Mouse (Mus musculus) liver, embryonic 16.5 days (tissue): ENCODE data around the gene Phldb2. TPM values are rescaled to one million over a fixed set of nuclear protein-coding genes. Genes with fewer than 3 reads are reported as not detected.

Experiments
- ATAC-seq: fragments of 200-750 bp; cut with Nextera tagmentation; 2 replicates; pipeline ENCODE4 v1.8.0; 2017; ENCODE audit warnings: low read depth, mild to moderate bottlenecking, moderate number of reproducible peaks, moderate library complexity
- H3K27ac ChIP-seq: fragments of 300-500 bp; sonication (generic); 2 replicates; pipeline ENCODE4 v1.5.1; 2014; ENCODE audit warnings: mild to moderate bottlenecking, low read length
- H3K27me3 ChIP-seq: fragments of 300-500 bp; sonication (generic); 2 replicates; pipeline ENCODE4 v1.6.1; 2014; ENCODE audit warnings: low read depth, low read length, mixed read lengths; ENCODE audit not compliant: control insufficient read depth, insufficient read depth
- H3K36me3 ChIP-seq: fragments of 300-500 bp; sonication (generic); 2 replicates; pipeline ENCODE4 v1.6.1; 2014; ENCODE audit warnings: mild to moderate bottlenecking; ENCODE audit not compliant: control insufficient read depth, insufficient read depth
- H3K4me1 ChIP-seq: fragments of 300-500 bp; sonication (generic); 2 replicates; pipeline ENCODE4 v1.6.1; 2014; ENCODE audit warnings: low read depth, low read length, mixed read lengths; ENCODE audit not compliant: control insufficient read depth
- H3K4me2 ChIP-seq: fragments of 300-500 bp; sonication (generic); 2 replicates; pipeline ENCODE4 v1.6.1; 2014; ENCODE audit warnings: low read depth, low read length, mixed read lengths
- H3K4me3 ChIP-seq: fragments of 300-500 bp; sonication (generic); 2 replicates; pipeline ENCODE4 v1.5.1; 2014; ENCODE audit warnings: low read depth, mild to moderate bottlenecking, low read length
- H3K9ac ChIP-seq: fragments of 300-500 bp; sonication (generic); 2 replicates; pipeline ENCODE4 v1.6.1; 2014; ENCODE audit warnings: low read depth, low read length
- H3K9me3 ChIP-seq: fragments of 300-500 bp; sonication (generic); replicated peaks from 2 replicates; pipeline ENCODE4 v1.6.1; 2016; ENCODE audit warnings: low read length; ENCODE audit not compliant: control insufficient read depth
- WGBS: fragments of 180-500 bp; shearing (Covaris S2); extraction: QIAGEN DNeasy Blood & Tissue Kit; methylation state at CpG from one replicate; pipeline ENCODE4 v1.1.7; 2014; ENCODE audit not compliant: insufficient replicate concordance; 5-methylcytosine and 5-hydroxymethylcytosine counted together
- polyA plus RNA-seq: library from polyadenylated mRNA; unstranded; fragments of >200 nt; fragmentation: Nextera tagmentation; extraction: Ambion mirVana; gene quantifications from 2 replicates; pipeline ENCODE4 v1.2.1, GENCODE M21; 2015

The Phldb2 gene
- polyA plus RNA-seq, 1 experiment from 2014 or later, result 15.3 TPM

GRCm38 (mm10) chr16:45890471-45891200, 62.8 kb downstream of the Phldb2 start:
- H3K36me3 ChIP-seq, result no peaks in the 10 kb centered on the region
- ATAC-seq, result no peak
- no peak overlapping the region for H3K4me2 ChIP-seq
- no peaks in the 10 kb centered on the region for H3K9me3 ChIP-seq
- H3K4me1 ChIP-seq, result peaks cover 5% of the 10 kb centered on the region
- H3K27ac ChIP-seq, result no peak overlapping the region
- no peaks in the 10 kb centered on the region for H3K27me3 ChIP-seq
- H3K9ac ChIP-seq, result no peak overlapping the region
- H3K4me3 ChIP-seq, result no peak overlapping the region
- WGBS, result 45% methylated on average over 4 of the region's 4 CpGs

DNA sequence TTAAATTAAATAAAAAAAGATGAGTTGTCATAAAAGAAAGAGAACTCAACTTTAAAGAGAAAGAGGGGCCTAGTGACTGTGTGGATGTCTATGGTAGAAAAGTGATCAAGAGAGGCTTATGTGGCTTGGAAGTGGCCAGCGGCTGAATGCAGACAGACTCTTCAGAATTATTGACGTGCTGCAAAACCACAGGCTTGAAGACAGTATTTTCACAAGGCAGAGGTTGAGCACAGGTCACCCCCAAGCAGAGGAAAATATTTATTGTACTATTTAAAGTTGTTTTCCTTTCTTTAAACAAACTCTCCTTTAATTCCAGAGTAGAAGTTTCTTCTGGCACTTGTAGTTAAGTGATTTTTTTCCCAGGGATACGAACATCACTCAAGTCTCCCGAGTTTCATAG, 63.8 kb downstream of the Phldb2 start:
- Histone ChIP-seq H3K4me2 (no peak overlapping the region), H3K9me3 (no peaks in the 10 kb centered on the region), H3K4me3 (no peak overlapping the region), H3K9ac (no peak overlapping the region), H3K4me1 (peaks cover 5% of the 10 kb centered on the region), H3K27me3 (no peaks in the 10 kb centered on the region), H3K27ac (no peak overlapping the region), H3K36me3 (no peaks in the 10 kb centered on the region)
- WGBS, result 35% methylated on average over 4 of the region's 4 CpGs
- no peak for ATAC-seq

DNA sequence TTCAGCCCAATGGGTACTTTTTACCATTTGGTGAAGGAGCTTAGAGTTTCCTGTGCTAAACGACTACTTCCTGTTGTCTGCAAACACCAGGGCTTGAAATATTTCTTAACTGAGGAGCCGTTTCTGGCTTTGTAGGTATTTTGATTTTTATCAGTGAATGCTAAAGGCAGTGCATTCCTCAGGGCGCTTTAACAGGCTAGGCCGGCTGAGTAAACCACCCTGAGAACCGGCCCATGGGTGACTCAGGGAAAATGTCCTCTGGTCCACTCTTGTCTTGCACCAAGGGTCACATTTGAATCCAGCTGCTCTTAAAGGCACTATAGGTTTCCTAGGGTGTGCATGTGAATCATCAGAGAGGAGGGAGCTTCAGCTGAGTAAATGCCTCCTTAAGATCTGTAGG, 66.8 kb downstream of the Phldb2 start:
- H3K9me3 ChIP-seq, result no peaks in the 10 kb centered on the region
- H3K27me3 ChIP-seq, result no peaks in the 10 kb centered on the region
- no peak for ATAC-seq
- no peak overlapping the region for H3K27ac ChIP-seq
- no peak overlapping the region for H3K4me3 ChIP-seq
- no peaks in the 10 kb centered on the region for H3K36me3 ChIP-seq
- H3K4me2 ChIP-seq, result no peak overlapping the region
- H3K4me1 ChIP-seq, result no peaks in the 10 kb centered on the region; the same call in 1 of the 2 replicates
- WGBS, result 25% methylated on average over 5 of the region's 5 CpGs
- H3K9ac ChIP-seq, result no peak overlapping the region

GRCm38 (mm10) chr16:45884194-45884593, 69.2 kb downstream of the Phldb2 start:
- ATAC-seq, result no peak
- WGBS, result 65% methylated on average over 2 of the region's 2 CpGs
- no peaks in the 10 kb centered on the region for H3K9me3 ChIP-seq

DNA sequence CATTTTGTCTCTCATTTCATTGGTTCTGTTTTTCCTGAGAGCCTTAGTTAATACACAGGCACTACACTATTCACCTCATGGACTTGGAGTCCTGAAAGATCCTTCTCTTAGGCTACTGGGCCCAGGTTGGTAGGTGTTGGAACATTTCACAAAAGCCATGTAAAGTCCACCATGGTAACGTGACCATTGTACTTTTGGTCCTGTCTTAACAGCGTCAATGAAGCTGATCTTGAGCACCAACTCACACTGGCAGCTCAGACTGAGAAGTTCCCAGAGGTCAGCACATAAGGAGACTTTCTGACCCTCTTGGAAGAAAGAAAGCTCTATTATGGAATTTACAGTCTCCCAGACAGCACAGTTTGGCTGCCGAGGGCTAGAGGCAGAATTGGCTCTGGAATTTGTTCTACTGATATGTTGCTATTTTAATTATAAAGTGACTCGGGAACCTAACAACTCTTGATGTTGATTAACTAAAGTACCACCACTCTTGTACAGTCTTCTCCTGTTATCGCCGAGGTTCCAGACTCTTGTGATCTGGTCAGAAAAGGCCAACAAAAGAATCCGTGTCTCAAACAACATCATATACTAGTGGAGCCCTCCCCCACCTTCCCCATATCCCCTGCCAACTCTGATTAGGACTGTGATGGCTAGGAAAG, 72.1 kb downstream of the Phldb2 start:
- Histone ChIP-seq H3K9ac (no peak overlapping the region), H3K4me2 (no peak overlapping the region), H3K4me1 (no peaks in the 10 kb centered on the region), H3K4me3 (no peak overlapping the region), H3K9me3 (no peaks in the 10 kb centered on the region), H3K36me3 (no peaks in the 10 kb centered on the region), H3K27ac (no peak overlapping the region), H3K27me3 (no peaks in the 10 kb centered on the region)
- WGBS, result 65% methylated on average over 7 of the region's 7 CpGs
- ATAC-seq, result no peak

More at GRCm38 (mm10) chr16:45884194-45884593, 69.2 kb downstream of the Phldb2 start:
- Histone ChIP-seq H3K9ac (no peak overlapping the region), H3K4me1 (no peaks in the 10 kb centered on the region; the same call in 1 of the 2 replicates), H3K27ac (no peak overlapping the region), H3K36me3 (no peaks in the 10 kb centered on the region), H3K4me3 (no peak overlapping the region), H3K4me2 (no peak overlapping the region), H3K27me3 (no peaks in the 10 kb centered on the region)

GRCm38 (mm10) chr16:45880101-45880751, 73.2 kb downstream of the Phldb2 start:
- H3K27ac ChIP-seq, result no peak overlapping the region
- WGBS, result 65% methylated on average over 6 of the region's 6 CpGs

DNA sequence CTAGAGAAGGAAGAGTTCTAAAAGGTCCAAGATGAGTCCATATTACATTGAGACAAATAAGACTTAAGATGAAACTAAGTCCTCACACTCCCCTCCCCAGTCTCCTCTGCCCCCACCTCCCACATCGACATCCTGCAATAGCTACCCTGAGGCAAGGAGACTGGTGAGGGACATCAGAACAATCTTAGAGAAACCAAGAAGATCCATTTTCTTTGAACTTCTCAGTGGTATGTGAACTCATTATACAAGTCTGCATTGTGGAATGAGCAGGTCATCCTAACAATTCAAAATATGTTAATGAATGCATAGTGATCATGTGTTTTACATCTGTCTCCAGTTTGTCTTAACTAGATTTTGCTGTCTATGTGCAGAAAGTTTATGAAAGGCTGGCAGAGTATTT, 75.7 kb downstream of the Phldb2 start:
- H3K9ac ChIP-seq, result no peak overlapping the region
- no peaks in the 10 kb centered on the region for H3K27me3 ChIP-seq
- no peak for ATAC-seq
- no peaks in the 10 kb centered on the region for H3K9me3 ChIP-seq
- 68% methylated on average over 1 of the region's 1 CpGs for WGBS
- H3K36me3 ChIP-seq, result no peaks in the 10 kb centered on the region
- H3K4me1 ChIP-seq, result no peaks in the 10 kb centered on the region
- H3K4me2 ChIP-seq, result no peak overlapping the region
- no peak overlapping the region for H3K27ac ChIP-seq
- H3K4me3 ChIP-seq, result no peak overlapping the region

More at GRCm38 (mm10) chr16:45880101-45880751, 73.2 kb downstream of the Phldb2 start:
- Histone ChIP-seq H3K27me3 (no peaks in the 10 kb centered on the region), H3K9ac (no peak overlapping the region), H3K4me3 (no peak overlapping the region), H3K4me2 (no peak overlapping the region), H3K4me1 (no peaks in the 10 kb centered on the region), H3K36me3 (no peaks in the 10 kb centered on the region), H3K9me3 (no peaks in the 10 kb centered on the region)
- no peak for ATAC-seq

GRCm38 (mm10) chr16:45877171-45877570, 76.2 kb downstream of the Phldb2 start:
- no peaks in the 10 kb centered on the region for H3K9me3 ChIP-seq
- no peak overlapping the region for H3K4me3 ChIP-seq
- H3K27ac ChIP-seq, result no peak overlapping the region
- ATAC-seq, result no peak
- H3K4me2 ChIP-seq, result no peak overlapping the region
- no peaks in the 10 kb centered on the region for H3K4me1 ChIP-seq
- H3K36me3 ChIP-seq, result no peaks in the 10 kb centered on the region
- WGBS, result 59% methylated on average over 5 of the region's 5 CpGs
- H3K27me3 ChIP-seq, result no peaks in the 10 kb centered on the region
- no peak overlapping the region for H3K9ac ChIP-seq

DNA sequence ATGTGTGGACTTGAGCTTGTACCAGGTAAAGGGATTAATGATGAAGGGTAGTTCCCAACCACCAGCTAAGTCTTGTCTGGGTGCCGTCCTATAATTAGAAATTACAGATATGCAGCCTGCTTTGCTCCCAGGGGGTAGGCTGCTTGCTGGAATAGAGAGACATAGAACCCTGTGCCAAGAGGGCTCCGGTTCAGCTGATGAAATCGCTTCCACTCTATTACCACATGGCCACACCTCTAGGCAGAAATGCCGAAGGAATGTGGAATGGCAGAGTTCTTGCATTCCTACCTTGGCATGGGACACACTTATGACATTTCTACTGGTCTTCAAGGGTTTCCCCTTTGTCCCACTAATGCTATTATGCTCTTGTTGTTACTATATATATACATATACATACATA, 80.0 kb downstream of the Phldb2 start:
- 63% methylated on average over 4 of the region's 4 CpGs for WGBS
- Histone ChIP-seq H3K36me3 (no peaks in the 10 kb centered on the region), H3K4me1 (no peaks in the 10 kb centered on the region), H3K9ac (no peak overlapping the region), H3K4me3 (no peak overlapping the region), H3K4me2 (no peak overlapping the region), H3K27me3 (no peaks in the 10 kb centered on the region), H3K27ac (no peak overlapping the region), H3K9me3 (no peaks in the 10 kb centered on the region)
- no peak for ATAC-seq
